Mouse (Mus musculus): ENCODE data around the gene Gm826.

- no peak for TF ChIP-seq POLR2A (IDR thresholded peaks at IDR 0.05; ENCODE audit: borderline replicate concordance, insufficient read depth, low read length)
- TF ChIP-seq CTCF (IDR thresholded peaks at IDR 0.05; ENCODE audit: borderline replicate concordance, insufficient read depth, low read depth, low read length): no peak
Observed at GRCm38 (mm10) chr2:160321829-160322228, 12.1 kb downstream of the Gm826 start.
